Comparison of ENCODE assay signal across 8 mouse cellular contexts in the genomic region with DNA sequence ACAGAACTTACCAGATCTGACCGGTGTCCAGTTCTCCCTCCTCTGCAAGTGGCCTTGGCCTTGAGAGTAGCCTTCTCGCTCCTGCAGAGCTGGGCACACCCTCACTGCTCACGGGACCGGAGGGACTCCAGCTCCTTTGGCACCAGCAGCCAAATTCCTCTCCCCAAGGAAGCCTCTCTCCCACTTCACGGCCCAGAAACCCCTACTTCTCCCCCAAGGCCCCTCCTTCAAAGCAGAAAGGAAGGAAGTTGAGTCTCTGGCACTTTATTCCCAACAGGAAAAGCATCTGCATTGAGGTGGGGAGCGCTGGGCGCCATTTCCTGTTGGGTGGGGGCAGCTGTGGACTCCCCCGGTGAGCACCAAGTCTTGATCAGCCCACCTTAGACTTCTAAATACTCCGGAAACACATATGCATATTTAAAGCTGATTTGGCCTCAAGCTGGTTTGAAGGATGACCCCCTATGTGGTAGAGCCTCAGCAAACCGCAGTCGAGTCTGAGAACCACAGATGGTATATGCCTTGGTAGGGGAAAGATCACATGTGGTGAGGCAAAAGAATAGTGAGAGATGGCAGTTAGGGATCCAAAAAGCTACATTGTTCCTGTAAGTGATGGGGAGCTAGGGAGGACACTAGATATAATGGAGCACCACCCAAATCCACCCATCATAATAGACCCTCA. TPM values are rescaled to one million over a fixed set of nuclear protein-coding genes. Genes with fewer than 3 reads are reported as not detected.
DNase-seq lines count a peak whose midpoint lies in the region; ATAC-seq and TF ChIP-seq lines count a peak whose summit lies in the region.

A gene (minus strand): TSS at position 207 of the 679 bp plus-strand sequence.

- TF ChIP-seq EP300 in lung, postnatal 0 days (IDR thresholded peaks at IDR 0.05): peak; percentile 70

- no peaks in the 10 kb centered on the region for H3K27me3 ChIP-seq in megakaryocyte, embryonic 14.5 days (replicated peaks)
- peaks cover 16% of the 10 kb centered on the region for H3K27me3 ChIP-seq in embryonic facial prominence, embryonic 13.5 days
- no peaks in the 10 kb centered on the region for H3K27me3 ChIP-seq in lung, postnatal 0 days (replicated peaks; ENCODE audit: insufficient read depth, low read length)

- no peaks in the 10 kb centered on the region for H3K9me3 ChIP-seq in megakaryocyte, embryonic 14.5 days
- H3K9me3 ChIP-seq in embryonic facial prominence, embryonic 13.5 days: no peaks in the 10 kb centered on the region
- no peaks in the 10 kb centered on the region for H3K9me3 ChIP-seq in lung, postnatal 0 days (ENCODE audit: low read length)

- 69% methylated on average over 11 of the region's 11 CpGs for WGBS in embryonic facial prominence, embryonic 13.5 days
- 33% methylated on average over 11 of the region's 11 CpGs for WGBS in lung, postnatal 0 days

- H3K4me3 ChIP-seq in megakaryocyte, embryonic 14.5 days (replicated peaks): peak within 1 kb of the TSS; percentile 97
- peak within 1 kb of the TSS; percentile 99 for H3K4me3 ChIP-seq in embryonic facial prominence, embryonic 13.5 days
- peak within 1 kb of the TSS; percentile 93 for H3K4me3 ChIP-seq in lung, postnatal 0 days (ENCODE audit: low read depth, low read length)

- peak within 1 kb of the TSS; percentile 95 for H3K9ac ChIP-seq in embryonic facial prominence, embryonic 13.5 days
- H3K9ac ChIP-seq in lung, postnatal 0 days (replicated peaks; ENCODE audit: low read depth): no peak within 1 kb of the TSS

- TF ChIP-seq CTCF in lung, postnatal 0 days (IDR thresholded peaks at IDR 0.05): no peak

- peaks cover 81% of the 10 kb centered on the region for H3K4me1 ChIP-seq in megakaryocyte, embryonic 14.5 days
- peaks cover 16% of the 10 kb centered on the region for H3K4me1 ChIP-seq in embryonic facial prominence, embryonic 13.5 days
- peaks cover 9% of the 10 kb centered on the region; the same call in 1 of the 2 replicates for H3K4me1 ChIP-seq in lung, postnatal 0 days (ENCODE audit: insufficient read depth, low read depth, low read length)

- H3K27ac ChIP-seq in embryonic facial prominence, embryonic 13.5 days: peak within 1 kb of the TSS; percentile 41; the same call in 1 of the 2 replicates
- H3K27ac ChIP-seq in lung, postnatal 0 days (ENCODE audit: low read length): peak within 1 kb of the TSS; percentile 74

- peak; percentile 23 for DNase-seq in induced T-regulatory cell, adult 2 months (ENCODE audit: low read depth)
- peak; percentile 47 for DNase-seq in lung, postnatal 0 days (ENCODE audit: low spot score)
- DNase-seq in right cerebral cortex, postnatal 25 days: no peak
- no peak for DNase-seq in MN1 (ENCODE audit: low spot score)
- no peak for DNase-seq in embryo, embryonic 10 days (ENCODE audit: low spot score)

- ATAC-seq in megakaryocyte, adult 5-6 weeks (ENCODE audit: poor library complexity, severe bottlenecking): no peak
- ATAC-seq in embryonic facial prominence, embryonic 13.5 days (ENCODE audit: insufficient number of reproducible peaks, insufficient read depth, low FRiP score, low TSS enrichment, low read depth): no peak
- peak; percentile 17; the same call in 1 of the 2 replicates for ATAC-seq in lung, postnatal 0 days

- peak within 1 kb of the TSS; percentile 96 for H3K4me2 ChIP-seq in embryonic facial prominence, embryonic 13.5 days
- H3K4me2 ChIP-seq in lung, postnatal 0 days (replicated peaks; ENCODE audit: low read depth, low read length): peak within 1 kb of the TSS; percentile 81

- peaks cover 54% of the 10 kb centered on the region for H3K36me3 ChIP-seq in megakaryocyte, embryonic 14.5 days (replicated peaks; ENCODE audit: low read length)
- H3K36me3 ChIP-seq in embryonic facial prominence, embryonic 13.5 days: peaks cover 23% of the 10 kb centered on the region
- peaks cover 9% of the 10 kb centered on the region; the same call in 1 of the 2 replicates for H3K36me3 ChIP-seq in lung, postnatal 0 days (ENCODE audit: insufficient read depth, low read length)

RNA-seq across cellular contexts. Expression of the gene that starts here (rescaled TPM):
- 76.3 and 141 TPM in 2 replicates for polyA plus RNA-seq in megakaryocyte, embryonic 14.5 days (2012; ENCODE audit: insufficient read depth, low replicate concordance)
- 0.09 and 0.25 TPM in 2 replicates for total RNA-seq in megakaryocyte, adult 5-6 weeks (2015)
- 0.26 TPM in 1 of 2 replicates, not detected in the other for total RNA-seq in megakaryocyte, adult 5-6 weeks (2017)
- 10.2 and 11.1 TPM in 2 replicates for polyA plus RNA-seq in embryonic facial prominence, embryonic 13.5 days (2015; fragmentation: Nextera tagmentation; extraction: Ambion mirVana)
- polyA plus RNA-seq in lung, postnatal 0 days (2015; fragmentation: Nextera tagmentation; extraction: Ambion mirVana): 34.5 and 34.6 TPM in 2 replicates

Comparison
In these comparisons a context has a peak if more than half of its experiments do, and no peak if none do; other contexts are left out.
1. DNase-seq: peak in induced T-regulatory cell, adult 2 months (single experiment) and lung, postnatal 0 days (single experiment); none in right cerebral cortex, postnatal 25 days (single experiment), MN1 (single experiment) and embryo, embryonic 10 days (single experiment).
2. Peak in every context shown above with its lines, with median percentiles within 50 percentile points of each other: H3K4me3 ChIP-seq.